Mouse (Mus musculus): ENCODE measurements around the gene Actn2. TPM values are rescaled to one million over a fixed set of nuclear protein-coding genes. Genes with fewer than 3 reads are reported as not detected.

Actn2 gene
- total RNA-seq, 2 experiments from 2014 or later: 21.8 to 23.3 TPM

GRCm38 (mm10) chr13:12257391-12258380 lies 82.9 kb downstream of the Actn2 start, which contains the start of gene Mtr:
TSS of gene Mtr (minus strand) at chr13:12258113.
- peak; percentile 90 to 97 for DNase-seq (ENCODE audit: low spot score in 2 of 2)

GRCm38 (mm10) chr13:12256871-12257390 lies 83.6 kb downstream of the Actn2 start:
- no peak for DNase-seq (ENCODE audit: low spot score in 2 of 2)

GRCm38 (mm10) chr13:12255911-12256705 lies 84.5 kb downstream of the Actn2 start:
- DNase-seq (ENCODE audit: low spot score in 2 of 2): no peak

- no peak for DNase-seq (ENCODE audit: low spot score in 2 of 2)
Measured at GRCm38 (mm10) chr13:12250496-12250895, 90.1 kb downstream of the Actn2 start.

- no peak for DNase-seq (ENCODE audit: low spot score in 2 of 2)
Measured at GRCm38 (mm10) chr13:12249195-12249898, 91.2 kb downstream of the Actn2 start.

- no peak for DNase-seq (ENCODE audit: low spot score in 2 of 2)
Measured at GRCm38 (mm10) chr13:12245938-12246337, 94.6 kb downstream of the Actn2 start.

- peak in 1 of 2 experiments; percentile 19 for DNase-seq (ENCODE audit: low spot score in 2 of 2)
Measured at GRCm38 (mm10) chr13:12243991-12244390, 96.6 kb downstream of the Actn2 start.

GRCm38 (mm10) chr13:12232141-12232540 lies 108.4 kb downstream of the Actn2 start:
- DNase-seq (ENCODE audit: low spot score in 2 of 2): no peak

GRCm38 (mm10) chr13:12228248-12228647 lies 112.3 kb downstream of the Actn2 start:
- DNase-seq (ENCODE audit: low spot score in 2 of 2): no peak

- DNase-seq (ENCODE audit: low spot score in 2 of 2): no peak
Measured at GRCm38 (mm10) chr13:12227606-12228005, 113.0 kb downstream of the Actn2 start.

Other genes with a start within 250 kb of the Actn2 start
- 100 to 1,000 TPM; 158 to 178 TPM for gene Ryr2, start 233.8 kb downstream of the Actn2 start, total RNA-seq (2021)
- gene Mtr, start 82.6 kb downstream of the Actn2 start, total RNA-seq (2021): 10 to 100 TPM; 17.9 to 18.3 TPM
- 10 to 100 TPM; 24.1 to 26.0 TPM for gene Heatr1, start 54.3 kb upstream of the Actn2 start, total RNA-seq (2021)
- gene Lgals8, start 124.2 kb upstream of the Actn2 start, total RNA-seq (2021): 10 to 100 TPM; 27.9 to 35.8 TPM
- gene Edaradd, start 179.7 kb upstream of the Actn2 start, total RNA-seq (2021): under 1 TPM; 0.69 to 0.78 TPM
- 10 to 100 TPM; 11.2 TPM for gene Ero1lb, start 225.1 kb upstream of the Actn2 start, total RNA-seq (2021)